37 mouse cellular contexts compared by ENCODE assay signal in genomic region chr15:80620371-80620770, GRCm38 (mm10). TPM values are rescaled to one million over a fixed set of nuclear protein-coding genes. Genes with fewer than 3 reads are reported as not detected.
DNase-seq lines count a peak whose midpoint lies in the region; ATAC-seq and TF ChIP-seq lines count a peak whose summit lies in the region.
"Had no signal": no experiment of that assay in that cellular context is flagged by ENCODE, and none has a peak within 500 bp of the region (broad histone marks: within the 10 kb centered on the region; RNA-seq: fewer than 3 reads in every experiment).

No protein-coding gene starts in this region.

- DNase-seq in cerebellum, postnatal 14 days = peak; percentile 28 to 64
- no peak for DNase-seq in cerebellum, adult 9-11 months
- peak; percentile 22 for DNase-seq in brain, adult 2 months (ENCODE audit: low read depth, low spot score)
- no peak for DNase-seq in forebrain, embryonic 10.5 days (ENCODE audit: extremely low spot score, low spot score)
- DNase-seq: adrenal gland, adult 2 months; adrenal gland, postnatal 36 days; gastrocnemius, adult 2 months; gastrocnemius, postnatal 36 days; heart, postnatal 10 days; kidney, adult 11 months; kidney, postnatal 14 days; midbrain, embryonic 14.5 days; thymus, adult 18-20 months; thymus, postnatal 25 days had no signal

- no peak for ATAC-seq in megakaryocyte, adult 5-6 weeks (ENCODE audit: poor library complexity, severe bottlenecking)
- ATAC-seq: forebrain, embryonic 14.5 days had no signal

- H3K27ac ChIP-seq in small intestine, adult 2 months (ENCODE audit: insufficient read depth, low read depth, low read length) = peak overlapping the region; percentile 17; the same call in 1 of the 2 replicates
- no peak overlapping the region for H3K27ac ChIP-seq in forebrain, embryonic 10.5 days
- H3K27ac ChIP-seq: gastrocnemius, adult 2 months; heart, embryonic 13.5 days; hindbrain, embryonic 14.5 days; limb, embryonic 13.5 days; lung, embryonic 15.5 days had no signal

- 79% methylated on average over 8 of the region's 8 CpGs for WGBS in small intestine, adult 2 months
- WGBS in forebrain, embryonic 10.5 days = 83% methylated on average over 8 of the region's 8 CpGs

- peak overlapping the region; percentile 79 for H3K4me3 ChIP-seq in megakaryocyte, embryonic 14.5 days (replicated peaks)
- H3K4me3 ChIP-seq in small intestine, adult 2 months (ENCODE audit: low read depth, low read length) = no peak overlapping the region
- H3K4me3 ChIP-seq in forebrain, embryonic 10.5 days = no peak overlapping the region
- H3K4me3 ChIP-seq: gastrocnemius, adult 2 months; heart, embryonic 13.5 days; limb, embryonic 13.5 days; liver, embryonic 15.5 days; lung, embryonic 15.5 days had no signal

- no peaks in the 10 kb centered on the region for H3K27me3 ChIP-seq in megakaryocyte, embryonic 14.5 days (replicated peaks)
- H3K27me3 ChIP-seq in small intestine, adult 2 months (ENCODE audit: control insufficient read depth, insufficient read depth, low read length) = no peaks in the 10 kb centered on the region; the same call in 1 of the 2 replicates
- peaks cover 27% of the 10 kb centered on the region for H3K27me3 ChIP-seq in forebrain, embryonic 10.5 days (ENCODE audit: poor library complexity, severe bottlenecking)

- TF ChIP-seq POLR2A in small intestine, adult 2 months (IDR thresholded peaks at IDR 0.05; ENCODE audit: low read depth, low read length) = no peak

- H3K4me1 ChIP-seq in megakaryocyte, embryonic 14.5 days = peaks cover 97% of the 10 kb centered on the region
- H3K4me1 ChIP-seq in small intestine, adult 2 months (ENCODE audit: control insufficient read depth, insufficient read depth, insufficient read length, low read length) = 0 out of 2 replicates have a peak, but pooled peaks cover 6% of the 10 kb centered on the region
- peaks cover 22% of the 10 kb centered on the region for H3K4me1 ChIP-seq in forebrain, embryonic 10.5 days
- H3K4me1 ChIP-seq: lung, embryonic 15.5 days had no signal

- TF ChIP-seq CTCF in small intestine, adult 2 months (IDR thresholded peaks at IDR 0.05; ENCODE audit: extremely low read depth, insufficient read length, insufficient replicate concordance, low read depth, low read length) = no peak

- H3K9me3 ChIP-seq in megakaryocyte, embryonic 14.5 days = no peaks in the 10 kb centered on the region
- H3K9me3 ChIP-seq in forebrain, embryonic 10.5 days = no peaks in the 10 kb centered on the region
- H3K9me3 ChIP-seq: heart, embryonic 13.5 days; limb, embryonic 13.5 days; liver, embryonic 15.5 days; lung, embryonic 15.5 days had no signal

- peaks cover 12% of the 10 kb centered on the region for H3K36me3 ChIP-seq in megakaryocyte, embryonic 14.5 days (replicated peaks; ENCODE audit: low read length)
- no peaks in the 10 kb centered on the region for H3K36me3 ChIP-seq in small intestine, adult 2 months (ENCODE audit: control insufficient read depth, insufficient read depth, low read length)
- no peaks in the 10 kb centered on the region for H3K36me3 ChIP-seq in forebrain, embryonic 10.5 days (replicated peaks)
- H3K36me3 ChIP-seq: heart, embryonic 13.5 days; limb, embryonic 13.5 days; liver, embryonic 15.5 days; lung, embryonic 15.5 days had no signal

RNA-seq across cellular contexts. Expression of gene Grap2, which starts 48.0 kb away (rescaled TPM):
- polyA plus RNA-seq in megakaryocyte, embryonic 14.5 days (2012; ENCODE audit: insufficient read depth, low replicate concordance) = 136 and 290 TPM in 2 replicates
- 3.6 and 4.3 TPM in 2 replicates for total RNA-seq in megakaryocyte, adult 5-6 weeks (2015)
- 7.3 and 7.4 TPM in 2 replicates for total RNA-seq in megakaryocyte, adult 5-6 weeks (2017)
- 1.6 and 3.1 TPM in 2 replicates for polyA plus RNA-seq in small intestine, adult 2 months (2012; rRNA removed)
- polyA plus RNA-seq in forebrain, embryonic 10.5 days (2016; fragmentation: Nextera tagmentation; extraction: Ambion mirVana) = 1.4 and 1.5 TPM in 2 replicates

RNA-seq across cellular contexts. Expression of gene Fam83f, which starts 51.3 kb away (rescaled TPM):
- polyA plus RNA-seq in megakaryocyte, embryonic 14.5 days (2012; ENCODE audit: insufficient read depth, low replicate concordance) = 0.64 and 1.1 TPM in 2 replicates
- 1.0 and 1.5 TPM in 2 replicates for total RNA-seq in megakaryocyte, adult 5-6 weeks (2015)
- total RNA-seq in megakaryocyte, adult 5-6 weeks (2017) = 1.7 and 2.6 TPM in 2 replicates
- 7.9 and 21.5 TPM in 2 replicates for polyA plus RNA-seq in small intestine, adult 2 months (2012; rRNA removed)
- polyA plus RNA-seq in forebrain, embryonic 10.5 days (2016; fragmentation: Nextera tagmentation; extraction: Ambion mirVana) = 0.37 and 0.68 TPM in 2 replicates
- polyA plus RNA-seq: activated CD4-positive, CD25-positive, alpha-beta regulatory T cell, adult 4 months; forebrain, embryonic 14.5 days; inflammation-experienced regulatory T-cells, adult 6 months had no signal

RNA-seq across cellular contexts. Expression of gene Enthd1, which starts 55.4 kb away (rescaled TPM):
- polyA plus RNA-seq in megakaryocyte, embryonic 14.5 days (2012; ENCODE audit: insufficient read depth, low replicate concordance) = not detected in 2 replicates
- 0.11 TPM in 1 of 2 replicates, not detected in the other for total RNA-seq in megakaryocyte, adult 5-6 weeks (2015)
- total RNA-seq in megakaryocyte, adult 5-6 weeks (2017) = 0.18 TPM in 1 of 2 replicates, not detected in the other
- polyA plus RNA-seq in small intestine, adult 2 months (2012; rRNA removed) = not detected in 2 replicates
- not detected in 2 replicates for polyA plus RNA-seq in forebrain, embryonic 10.5 days (2016; fragmentation: Nextera tagmentation; extraction: Ambion mirVana)
- total RNA-seq: adrenal gland, adult 2 months; adrenal gland, postnatal 36 days; gastrocnemius, adult 2 months; gastrocnemius, postnatal 36 days; heart, adult 18-20 months; heart, postnatal 10 days; hematopoietic stem cell, adult 5-6 weeks; layer of hippocampus, adult 18-20 months; layer of hippocampus, postnatal 10 days; left cerebral cortex, adult 18-20 months; left cerebral cortex, postnatal 25 days; megakaryocyte progenitor cell, adult 5-6 weeks; monocyte, adult 5-6 weeks had no signal
- polyA plus RNA-seq: adrenal gland, adult 2 months; embryonic facial prominence, embryonic 11.5 days; forebrain, embryonic 14.5 days; heart, embryonic 13.5 days; hindbrain, embryonic 14.5 days; kidney, embryonic 14.5 days; limb, embryonic 13.5 days; liver, embryonic 15.5 days; lung, embryonic 15.5 days; midbrain, embryonic 14.5 days; neural tube, embryonic 14.5 days; stomach, embryonic 16.5 days had no signal

Comparison
In these comparisons a context has a peak if more than half of its experiments do, and no peak if none do; other contexts are left out.
1. DNase-seq: peak in cerebellum, postnatal 14 days (2 of 2) and brain, adult 2 months (single experiment); none in cerebellum, adult 9-11 months (single experiment) and forebrain, embryonic 10.5 days (single experiment).
2. RNA of gene Grap2, which starts 48.0 kb away (polyA plus RNA-seq): 136 to 290 TPM in megakaryocyte, embryonic 14.5 days; 1.6 to 3.1 TPM in small intestine, adult 2 months and 1.4 to 1.5 TPM in forebrain, embryonic 10.5 days; every median in the first group is over 10 times any median in the second.